Mouse (Mus musculus) layer of hippocampus, adult 9-11 months (tissue): ENCODE data around the gene Spop.
A peak's percentile ranks its signal among the peaks of the same experiment; 100 is the strongest.

Experiments used
- DNase-seq: peaks from one replicate; pipeline ENCODE4 v3.0.0; 2022

Gene Spop

GRCm38 (mm10) chr11:95413641-95414535 is at the start of gene Spop:
Spop (plus strand) TSS chr11:95414080.
- peak; percentile 90 for DNase-seq

- DNase-seq, result no peak
These were observed 49.5 kb upstream of the Spop start for GRCm38 (mm10) chr11:95364388-95364787.

GRCm38 (mm10) chr11:95365596-95365995 is 48.3 kb upstream of the Spop start:
- peak; percentile 72 for DNase-seq

- DNase-seq, result peak; percentile 31
These were observed 47.5 kb upstream of the Spop start for GRCm38 (mm10) chr11:95366280-95366897.

- no peak for DNase-seq
These were observed 46.7 kb upstream of the Spop start for GRCm38 (mm10) chr11:95367011-95367735.

- no peak for DNase-seq
These were observed 45.6 kb upstream of the Spop start for GRCm38 (mm10) chr11:95368231-95368823.

- DNase-seq, result no peak
These were observed 45.0 kb upstream of the Spop start for GRCm38 (mm10) chr11:95368871-95369270.

GRCm38 (mm10) chr11:95369964-95370890 is 43.7 kb upstream of the Spop start:
- DNase-seq, result peak; percentile 37

- DNase-seq, result no peak
These were observed 42.7 kb upstream of the Spop start for GRCm38 (mm10) chr11:95371182-95371581.

- DNase-seq, result no peak
These were observed 35.0 kb upstream of the Spop start for GRCm38 (mm10) chr11:95378926-95379325.

GRCm38 (mm10) chr11:95379552-95379951 is 34.3 kb upstream of the Spop start:
- no peak for DNase-seq

GRCm38 (mm10) chr11:95380711-95381110 is 33.2 kb upstream of the Spop start:
- DNase-seq, result no peak

- DNase-seq, result no peak
These were observed 32.7 kb upstream of the Spop start for GRCm38 (mm10) chr11:95381146-95381545.

- DNase-seq, result no peak
These were observed 30.4 kb upstream of the Spop start for GRCm38 (mm10) chr11:95383331-95383986.

GRCm38 (mm10) chr11:95384004-95384318 is 29.9 kb upstream of the Spop start:
- DNase-seq, result no peak

- DNase-seq, result peak; percentile 99
These were observed 29.4 kb upstream of the Spop start, which contains the start of gene Slc35b1 for GRCm38 (mm10) chr11:95384319-95384972. Slc35b1 (plus strand) TSS chr11:95384692.

GRCm38 (mm10) chr11:95384973-95385320 is 28.9 kb upstream of the Spop start:
- no peak for DNase-seq

GRCm38 (mm10) chr11:95387354-95387753 is 26.5 kb upstream of the Spop start:
- DNase-seq, result no peak

GRCm38 (mm10) chr11:95389006-95389405 is 24.9 kb upstream of the Spop start:
- no peak for DNase-seq

GRCm38 (mm10) chr11:95390420-95390819 is 23.5 kb upstream of the Spop start:
- DNase-seq, result no peak

GRCm38 (mm10) chr11:95391201-95391600 is 22.7 kb upstream of the Spop start:
- no peak for DNase-seq
